ENCODE assay signal across 1 mouse cellular context in the genomic region with DNA sequence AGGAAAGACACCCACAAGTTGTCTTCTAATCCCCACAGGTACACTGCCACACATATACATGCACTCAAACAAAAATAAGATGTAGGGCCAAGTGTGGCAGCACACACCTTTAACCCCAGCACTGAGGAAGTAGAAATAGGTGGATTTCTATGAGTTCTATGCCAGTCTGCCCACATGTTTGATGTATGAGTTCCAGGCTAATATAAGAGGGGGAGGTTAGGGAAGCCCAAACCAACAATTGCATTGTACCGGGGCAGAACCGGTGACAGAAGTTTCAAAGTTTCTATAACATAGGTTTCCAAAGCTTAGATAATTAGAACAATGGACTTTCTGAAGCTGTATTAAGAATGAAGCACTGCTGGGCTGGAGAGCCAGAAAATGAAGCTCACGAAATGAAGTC.
TF ChIP-seq lines count a peak whose summit lies in the region.

No protein-coding gene starts in this region.

TF ChIP-seq in CH12.LX, 34 proteins besides CTCF, POLR2A, EP300 and RAD21:
- no peak for TF ChIP-seq NELFE (IDR thresholded peaks at IDR 0.05; ENCODE audit: low read depth, low read length)
- TF ChIP-seq GABPA (IDR thresholded peaks at IDR 0.05; ENCODE audit: insufficient replicate concordance, low read depth, low read length), result no peak
- no peak for TF ChIP-seq MYC (IDR thresholded peaks at IDR 0.05; ENCODE audit: low read depth, low read length)
- no peak for TF ChIP-seq MXI1 (IDR thresholded peaks at IDR 0.05; ENCODE audit: low read depth, low read length)
